Mouse (Mus musculus) embryonic facial prominence, embryonic 13.5 days (tissue): ENCODE results near the gene Hirip3. TPM values are rescaled to one million over a fixed set of nuclear protein-coding genes. Genes with fewer than 3 reads are reported as not detected.

ENCODE experiments used
- ATAC-seq: fragments of 200-750 bp; cut with Nextera tagmentation; 2 replicates; pipeline ENCODE4 v1.8.0; 2017; ENCODE audit warnings: low read depth; ENCODE audit not compliant: insufficient number of reproducible peaks, insufficient read depth, low FRiP score, low TSS enrichment
- H3K27ac ChIP-seq: fragments of 300-500 bp; sonication (generic); 2 replicates; pipeline ENCODE4 v1.5.1; 2015; ENCODE audit warnings: moderate library complexity, mild to moderate bottlenecking, inconsistent platforms
- H3K27me3 ChIP-seq: fragments of 300-500 bp; sonication (generic); 2 replicates; pipeline ENCODE4 v1.6.1; 2015; ENCODE audit warnings: mild to moderate bottlenecking, inconsistent platforms
- H3K36me3 ChIP-seq: fragments of 300-500 bp; sonication (generic); 2 replicates; pipeline ENCODE4 v1.6.1; 2015; ENCODE audit warnings: mild to moderate bottlenecking, inconsistent platforms
- H3K4me1 ChIP-seq: fragments of 300-500 bp; sonication (generic); 2 replicates; pipeline ENCODE4 v1.6.1; 2015; ENCODE audit warnings: inconsistent platforms
- H3K4me2 ChIP-seq: fragments of 300-500 bp; sonication (generic); 2 replicates; pipeline ENCODE4 v1.6.1; 2015; ENCODE audit warnings: moderate library complexity, mild to moderate bottlenecking, inconsistent platforms
- H3K4me3 ChIP-seq: fragments of 300-500 bp; sonication (generic); 2 replicates; pipeline ENCODE4 v1.5.1; 2015; ENCODE audit warnings: mild to moderate bottlenecking, inconsistent platforms
- H3K9ac ChIP-seq: fragments of 300-500 bp; sonication (generic); 2 replicates; pipeline ENCODE4 v1.6.1; 2015; ENCODE audit warnings: mild to moderate bottlenecking, inconsistent platforms
- H3K9me3 ChIP-seq: fragments of 300-500 bp; sonication (generic); 2 replicates; pipeline ENCODE4 v1.6.1; 2016; ENCODE audit warnings: inconsistent platforms
- WGBS: fragments of 180-500 bp; shearing (Covaris S2); methylation state at CpG from one replicate; pipeline ENCODE4 v1.1.7; 2015; ENCODE audit warnings: mixed read lengths; 5-methylcytosine and 5-hydroxymethylcytosine counted together
- polyA plus RNA-seq: library from polyadenylated mRNA; unstranded; fragments of >200 nt; fragmentation: Nextera tagmentation; extraction: Ambion mirVana; gene quantifications from 2 replicates; pipeline ENCODE4 v1.2.1, GENCODE M21; 2015

The Hirip3 gene
- 37.5 and 43.0 TPM in 2 replicates for polyA plus RNA-seq

DNA sequence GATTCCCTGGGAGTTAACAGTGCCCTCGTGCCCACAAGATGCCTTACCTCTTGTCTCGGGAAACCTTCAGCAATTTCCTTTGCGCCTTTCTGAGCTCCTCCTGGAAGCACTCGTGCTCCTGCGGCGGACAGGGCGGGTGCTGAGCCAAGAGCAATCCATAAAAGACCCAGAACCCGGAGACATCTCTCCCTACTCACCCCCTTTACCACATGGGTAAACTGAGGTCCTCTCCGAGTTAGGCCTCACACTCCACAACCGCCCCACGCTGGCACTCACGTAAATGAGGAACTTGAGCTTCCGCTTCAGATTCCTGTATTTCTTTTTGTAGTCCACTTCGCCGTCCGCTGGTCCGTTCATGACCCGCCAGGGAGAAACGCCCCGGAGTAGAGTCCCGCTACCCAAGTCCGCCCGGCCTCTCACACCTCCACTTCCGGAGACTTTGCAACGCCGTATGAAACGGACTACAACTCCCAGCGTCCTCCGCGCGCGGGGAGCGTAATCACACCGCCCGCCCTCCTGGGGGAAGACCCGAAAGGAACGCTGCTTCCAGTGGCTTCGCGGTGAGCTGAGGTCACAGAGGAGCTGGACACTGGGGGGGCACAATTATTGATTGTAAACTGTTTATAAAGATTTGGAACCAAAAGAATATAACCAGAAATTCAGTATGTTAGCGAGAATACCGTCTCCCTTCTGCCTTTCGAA lies at the start of gene Hirip3:
Hirip3 (plus strand) TSS at position 544 of the 702 bp plus-strand sequence.
- peak within 1 kb of the TSS; percentile 86 for H3K4me2 ChIP-seq
- H3K4me1 ChIP-seq = peaks cover 44% of the 10 kb centered on the region
- no peaks in the 10 kb centered on the region for H3K9me3 ChIP-seq
- H3K27me3 ChIP-seq = no peaks in the 10 kb centered on the region
- peak within 1 kb of the TSS; percentile 85 for H3K9ac ChIP-seq
- H3K36me3 ChIP-seq = peaks cover 67% of the 10 kb centered on the region
- WGBS = 2% methylated on average over 42 of the region's 42 CpGs
- peak; percentile 78 for ATAC-seq
- peak within 1 kb of the TSS; percentile 86 for H3K27ac ChIP-seq
- H3K4me3 ChIP-seq = peak within 1 kb of the TSS; percentile 74

GRCm38 (mm10) chr7:126815726-126816222 lies 46.0 kb upstream of the Hirip3 start:
- no peaks in the 10 kb centered on the region for H3K4me1 ChIP-seq
- H3K4me2 ChIP-seq = no peak overlapping the region
- H3K36me3 ChIP-seq = no peaks in the 10 kb centered on the region
- no peak overlapping the region for H3K4me3 ChIP-seq
- H3K27ac ChIP-seq = no peak overlapping the region
- H3K9ac ChIP-seq = no peak overlapping the region
- WGBS = 70% methylated on average over 8 of the region's 8 CpGs
- no peak for ATAC-seq
- no peaks in the 10 kb centered on the region; the same call in 1 of the 2 replicates for H3K27me3 ChIP-seq
- H3K9me3 ChIP-seq = no peaks in the 10 kb centered on the region

DNA sequence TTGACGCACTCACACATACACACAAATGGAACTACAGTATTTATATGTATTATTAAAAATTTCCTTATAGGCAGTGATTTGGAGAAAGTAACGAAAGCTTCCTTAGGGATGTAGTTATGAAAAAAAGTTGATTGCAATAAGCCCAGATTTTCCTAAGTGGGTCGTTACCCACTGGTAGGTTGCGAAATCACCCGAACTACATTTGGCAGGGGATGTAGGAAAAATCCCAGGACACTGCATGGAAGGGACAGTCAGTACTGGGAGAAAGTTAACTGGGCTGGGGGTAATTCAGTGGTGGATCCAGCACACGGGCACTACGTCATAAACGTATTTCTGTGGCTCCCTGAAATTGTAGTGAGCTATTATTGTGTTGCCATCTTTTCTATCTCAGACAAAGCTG lies 45.3 kb upstream of the Hirip3 start:
- H3K4me1 ChIP-seq = no peaks in the 10 kb centered on the region
- no peak for ATAC-seq
- no peak overlapping the region for H3K9ac ChIP-seq
- H3K4me3 ChIP-seq = no peak overlapping the region
- no peak overlapping the region for H3K4me2 ChIP-seq
- no peaks in the 10 kb centered on the region for H3K9me3 ChIP-seq
- no peaks in the 10 kb centered on the region for H3K36me3 ChIP-seq
- WGBS = 87% methylated on average over 8 of the region's 8 CpGs
- no peaks in the 10 kb centered on the region; the same call in 1 of the 2 replicates for H3K27me3 ChIP-seq
- H3K27ac ChIP-seq = no peak overlapping the region

GRCm38 (mm10) chr7:126817595-126817994 lies 44.2 kb upstream of the Hirip3 start:
- Histone ChIP-seq H3K27me3 (peaks cover 7% of the 10 kb centered on the region), H3K4me3 (no peak overlapping the region), H3K36me3 (no peaks in the 10 kb centered on the region), H3K4me1 (no peaks in the 10 kb centered on the region; the same call in 1 of the 2 replicates), H3K9me3 (no peaks in the 10 kb centered on the region), H3K27ac (no peak overlapping the region), H3K9ac (no peak overlapping the region), H3K4me2 (no peak overlapping the region)
- 84% methylated on average over 7 of the region's 7 CpGs for WGBS
- ATAC-seq = no peak

DNA sequence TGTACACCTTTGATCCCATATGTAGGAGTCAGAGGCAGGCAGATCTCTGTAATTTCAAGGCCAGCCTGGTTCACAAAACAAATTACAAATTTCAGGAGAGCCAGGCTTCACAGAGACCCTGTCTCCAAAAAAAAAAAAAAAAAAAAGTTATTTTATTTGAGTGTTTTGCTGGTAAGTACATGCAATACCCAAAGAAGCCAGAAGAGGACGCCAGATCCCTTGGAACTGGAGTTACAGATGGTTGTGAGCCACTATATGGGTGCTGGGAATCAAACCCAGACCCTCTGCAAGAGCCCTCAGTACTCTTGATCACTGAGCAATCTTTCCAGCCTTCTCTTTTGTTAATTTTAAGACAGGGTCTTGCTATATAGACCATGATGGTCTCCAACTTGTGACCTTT lies 43.0 kb upstream of the Hirip3 start:
- H3K9me3 ChIP-seq = no peaks in the 10 kb centered on the region
- 57% methylated on average over 1 of the region's 1 CpGs for whole genome bisulfite sequencing
- no peak overlapping the region for H3K4me2 ChIP-seq
- H3K27me3 ChIP-seq = peaks cover 19% of the 10 kb centered on the region
- no peak overlapping the region for H3K9ac ChIP-seq
- ATAC-seq = no peak
- no peak overlapping the region for H3K27ac ChIP-seq
- H3K36me3 ChIP-seq = no peaks in the 10 kb centered on the region
- H3K4me1 ChIP-seq = peaks cover 5% of the 10 kb centered on the region; the same call in 1 of the 2 replicates
- H3K4me3 ChIP-seq = no peak overlapping the region

- WGBS = 22% methylated on average over 7 of the region's 7 CpGs
- H3K4me2 ChIP-seq = no peak overlapping the region
- H3K27ac ChIP-seq = no peak overlapping the region
- no peak for ATAC-seq
- H3K9ac ChIP-seq = no peak overlapping the region
- H3K9me3 ChIP-seq = no peaks in the 10 kb centered on the region
- H3K4me3 ChIP-seq = no peak overlapping the region
- H3K4me1 ChIP-seq = peaks cover 5% of the 10 kb centered on the region; the same call in 1 of the 2 replicates
- H3K36me3 ChIP-seq = no peaks in the 10 kb centered on the region
- peaks cover 35% of the 10 kb centered on the region for H3K27me3 ChIP-seq
These were observed 39.8 kb upstream of the Hirip3 start for GRCm38 (mm10) chr7:126821835-126822511.

DNA sequence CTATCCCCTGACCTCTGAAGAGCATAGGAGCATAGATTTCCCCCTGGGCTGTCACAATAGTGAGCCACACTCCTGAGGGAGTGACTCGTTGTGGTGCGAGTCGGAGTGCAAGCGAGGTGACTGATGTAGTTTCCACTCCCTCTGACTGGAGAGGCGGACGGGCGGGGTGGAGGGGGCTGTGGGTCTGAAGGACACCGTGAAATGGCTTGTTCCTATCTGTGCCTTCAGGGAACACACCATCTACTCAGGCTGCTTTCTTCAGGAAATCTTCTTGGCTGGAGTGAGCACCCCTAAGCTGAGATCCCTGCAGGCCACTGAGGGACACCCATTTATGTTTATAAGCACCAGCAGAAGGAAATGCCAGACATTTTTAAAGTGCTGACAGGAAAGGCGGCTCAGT lies 39.0 kb upstream of the Hirip3 start:
- H3K36me3 ChIP-seq = no peaks in the 10 kb centered on the region
- H3K27me3 ChIP-seq = peaks cover 38% of the 10 kb centered on the region
- no peak overlapping the region for H3K9ac ChIP-seq
- ATAC-seq = no peak
- H3K27ac ChIP-seq = no peak overlapping the region
- peaks cover 5% of the 10 kb centered on the region; the same call in 1 of the 2 replicates for H3K4me1 ChIP-seq
- no peaks in the 10 kb centered on the region for H3K9me3 ChIP-seq
- peak overlapping the region; percentile 36 for H3K4me3 ChIP-seq
- peak overlapping the region; percentile 59 for H3K4me2 ChIP-seq
- WGBS = 10% methylated on average over 9 of the region's 9 CpGs

DNA sequence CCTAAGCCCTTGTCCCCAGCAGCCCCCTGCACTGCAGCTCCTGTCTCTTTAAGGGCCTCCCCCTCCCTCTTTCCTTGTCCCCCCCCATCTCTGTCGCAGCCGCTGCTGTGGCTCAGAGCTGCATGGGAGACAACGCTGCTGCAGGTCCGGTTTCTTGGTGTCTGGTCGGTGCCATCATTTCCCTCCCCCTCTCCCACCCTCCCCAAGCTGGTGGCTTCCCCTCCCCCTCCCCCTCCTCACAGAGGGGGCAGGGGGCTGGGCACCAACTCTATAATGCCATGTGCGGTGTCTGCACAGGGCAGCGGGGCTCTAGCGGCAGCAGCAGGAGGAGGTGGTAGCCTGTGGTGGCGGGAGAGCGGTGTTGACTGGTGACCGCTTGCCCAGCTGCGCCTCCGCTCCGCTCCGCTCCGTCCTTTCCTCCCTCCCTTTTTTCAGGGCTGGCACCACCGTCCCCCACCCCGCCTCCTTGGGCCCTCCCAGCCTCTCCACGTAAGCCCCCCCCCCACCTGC lies 38.5 kb upstream of the Hirip3 start:
- Histone ChIP-seq H3K9me3 (no peaks in the 10 kb centered on the region), H3K27ac (no peak overlapping the region), H3K36me3 (no peaks in the 10 kb centered on the region), H3K4me3 (peak overlapping the region; percentile 36), H3K4me1 (peaks cover 5% of the 10 kb centered on the region; the same call in 1 of the 2 replicates), H3K4me2 (peak overlapping the region; percentile 59), H3K9ac (0 out of 2 replicates have a peak overlapping the region, but pooled peaks have one; percentile 52), H3K27me3 (peaks cover 38% of the 10 kb centered on the region)
- 2% methylated on average over 15 of the region's 19 CpGs for WGBS
- ATAC-seq = 0 out of 2 replicates have a peak, but pooled peaks have one; percentile 10

DNA sequence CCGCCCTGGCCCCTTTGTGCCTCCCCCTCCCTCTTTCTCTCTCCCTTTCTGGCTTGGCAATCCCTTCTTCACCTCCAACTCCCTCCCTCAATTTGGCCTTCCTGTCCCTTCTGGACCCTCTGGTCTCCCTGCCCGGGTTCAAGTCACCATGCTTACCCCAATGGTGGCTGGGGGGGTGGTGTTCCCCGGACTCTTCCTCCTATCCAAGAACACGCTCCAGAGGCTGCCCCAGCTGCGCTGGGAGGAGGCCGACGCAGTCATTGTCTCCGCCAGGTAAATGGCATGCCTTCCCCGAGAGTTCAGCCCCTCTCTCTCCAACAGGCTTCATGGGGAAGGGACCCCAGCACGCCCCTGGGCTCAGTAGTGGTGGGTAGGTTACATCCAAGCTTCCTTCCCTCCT lies 37.8 kb upstream of the Hirip3 start:
- H3K27me3 ChIP-seq = peaks cover 38% of the 10 kb centered on the region
- H3K4me3 ChIP-seq = no peak overlapping the region
- no peaks in the 10 kb centered on the region for H3K9me3 ChIP-seq
- 11% methylated on average over 10 of the region's 10 CpGs for WGBS
- no peaks in the 10 kb centered on the region for H3K36me3 ChIP-seq
- peaks cover 5% of the 10 kb centered on the region; the same call in 1 of the 2 replicates for H3K4me1 ChIP-seq
- H3K27ac ChIP-seq = no peak overlapping the region
- H3K9ac ChIP-seq = no peak overlapping the region
- no peak overlapping the region for H3K4me2 ChIP-seq
- no peak for ATAC-seq

GRCm38 (mm10) chr7:126825403-126825802 lies 36.4 kb upstream of the Hirip3 start:
- Histone ChIP-seq H3K27ac (no peak overlapping the region), H3K4me2 (no peak overlapping the region), H3K4me3 (no peak overlapping the region), H3K4me1 (peaks cover 5% of the 10 kb centered on the region; the same call in 1 of the 2 replicates), H3K9me3 (no peaks in the 10 kb centered on the region), H3K36me3 (no peaks in the 10 kb centered on the region), H3K9ac (no peak overlapping the region), H3K27me3 (peaks cover 48% of the 10 kb centered on the region)
- WGBS = 20% methylated on average over 8 of the region's 8 CpGs
- no peak for ATAC-seq

GRCm38 (mm10) chr7:126825952-126826351 lies 35.8 kb upstream of the Hirip3 start:
- Histone ChIP-seq H3K4me2 (no peak overlapping the region), H3K9ac (no peak overlapping the region), H3K4me3 (no peak overlapping the region), H3K9me3 (no peaks in the 10 kb centered on the region), H3K36me3 (no peaks in the 10 kb centered on the region), H3K27ac (no peak overlapping the region), H3K4me1 (peaks cover 5% of the 10 kb centered on the region; the same call in 1 of the 2 replicates), H3K27me3 (peaks cover 53% of the 10 kb centered on the region)
- WGBS = 69% methylated on average over 5 of the region's 5 CpGs
- no peak for ATAC-seq
